Mouse (Mus musculus) sigmoid colon, adult 10 weeks (tissue): ENCODE measurements around the gene Cnga1. TPM values are rescaled to one million over a fixed set of nuclear protein-coding genes. Genes with fewer than 3 reads are reported as not detected.

Experiments
- polyA plus RNA-seq: library from polyadenylated mRNA; stranded (reverse); fragments of 350-450 nt; fragmentation: Illumina TruSeq; extraction: RNeasy Lipid Tissue Mini Kit (QIAGEN cat#74804); gene quantifications from one replicate; pipeline ENCODE4 v1.2.3, GENCODE M21; 2014; ENCODE audit warnings: low read depth, low replicate concordance

Cnga1 gene
- polyA plus RNA-seq = not detected

DNA sequence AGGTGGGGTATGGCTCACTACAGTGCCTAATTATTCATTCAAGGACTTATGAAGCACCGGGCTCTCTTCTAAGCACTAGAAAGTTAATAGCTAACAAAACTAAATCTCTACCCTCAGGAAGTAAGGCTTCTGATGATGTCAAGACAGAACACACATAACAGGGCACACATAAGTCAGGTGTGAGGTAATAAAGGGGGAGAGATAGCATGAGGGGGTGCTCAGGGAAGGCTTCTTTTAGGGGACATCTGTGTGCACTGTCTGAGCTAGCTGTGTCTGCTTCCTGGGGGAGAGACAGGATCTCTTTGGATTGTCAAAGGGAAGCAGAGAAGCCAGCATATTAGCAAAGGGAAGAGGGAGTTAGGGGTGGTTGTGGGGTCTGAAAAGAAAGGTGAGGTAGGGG, at the start of gene Cnga1:
Cnga1 (minus strand) TSS at position 101 of the 400 bp plus-strand sequence.

DNA sequence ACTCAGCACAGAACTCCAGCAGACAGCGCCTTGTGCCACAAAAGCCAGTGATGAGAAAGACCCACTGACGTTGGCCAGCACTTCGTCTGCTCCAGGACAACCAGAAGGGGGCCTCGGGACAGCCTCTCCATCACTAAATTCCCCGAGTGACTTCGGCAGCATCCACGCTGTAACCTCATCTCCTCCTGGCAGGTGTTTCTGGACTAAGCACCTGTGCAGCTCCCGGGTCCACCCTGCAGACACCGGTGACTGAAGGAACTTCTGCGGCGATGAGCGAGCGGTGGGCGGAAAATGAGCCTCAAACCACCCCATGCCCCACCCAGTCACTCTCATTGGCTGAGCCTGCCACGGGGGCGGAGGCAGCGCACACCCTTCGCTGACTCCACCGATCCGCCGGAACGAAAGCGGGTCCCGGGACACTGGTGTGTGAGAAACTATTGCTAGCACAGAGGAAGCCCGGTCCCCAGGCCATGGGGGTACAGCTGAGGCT, 3.4 kb upstream of the Cnga1 start, which contains the start of gene Nipal1:
Nipal1 (plus strand) TSS at position 378 of the 490 bp plus-strand sequence.

DNA sequence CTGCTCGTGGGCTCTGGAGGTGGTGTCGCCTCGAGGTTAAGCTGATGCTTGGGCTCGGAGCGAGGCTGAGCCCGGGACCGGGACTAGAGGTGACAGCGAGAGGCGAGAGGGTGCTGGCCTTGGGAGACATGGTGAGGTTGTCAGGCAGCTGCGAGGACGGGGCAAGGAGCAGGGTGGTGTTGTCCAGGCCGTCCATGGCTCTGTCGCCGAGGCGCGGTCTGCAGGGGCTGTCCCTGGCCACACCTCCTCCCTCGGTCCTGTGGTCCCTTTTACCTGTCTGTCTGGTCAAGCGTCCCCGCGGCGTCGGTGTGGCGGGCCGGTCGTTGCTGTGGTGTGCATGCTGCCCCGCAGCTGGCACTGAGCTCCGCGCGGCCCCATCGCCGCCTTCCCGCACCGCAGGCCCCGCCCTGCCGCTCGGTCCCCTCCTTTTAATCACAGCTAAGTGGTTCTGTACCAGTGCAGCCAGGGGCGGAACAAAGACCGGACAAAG, 56.8 kb downstream of the Cnga1 start, which contains the start of gene Gm5868:
Gm5868 (minus strand) TSS at position 360 of the 490 bp plus-strand sequence.

DNA sequence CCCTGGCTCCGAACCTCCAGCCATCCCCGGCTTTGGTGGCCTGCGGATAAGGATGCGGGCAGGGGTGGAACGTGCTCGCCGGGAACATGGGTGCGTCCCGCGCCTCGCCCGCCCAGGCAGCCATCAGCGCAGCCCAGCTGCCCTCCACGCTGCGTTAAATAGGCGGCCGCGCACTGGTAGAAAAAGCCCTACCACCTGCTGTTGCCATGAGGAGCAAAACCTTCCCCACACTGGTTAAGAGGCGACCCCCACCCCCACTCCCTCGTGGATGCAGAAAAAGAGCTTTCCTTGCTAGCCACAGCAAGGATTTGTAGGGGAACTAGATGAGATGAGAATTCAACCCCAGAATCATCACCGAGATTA, 63.1 kb downstream of the Cnga1 start, which contains the start of gene Zar1:
Zar1 (minus strand) TSS at position 285 of the 363 bp plus-strand sequence.

DNA sequence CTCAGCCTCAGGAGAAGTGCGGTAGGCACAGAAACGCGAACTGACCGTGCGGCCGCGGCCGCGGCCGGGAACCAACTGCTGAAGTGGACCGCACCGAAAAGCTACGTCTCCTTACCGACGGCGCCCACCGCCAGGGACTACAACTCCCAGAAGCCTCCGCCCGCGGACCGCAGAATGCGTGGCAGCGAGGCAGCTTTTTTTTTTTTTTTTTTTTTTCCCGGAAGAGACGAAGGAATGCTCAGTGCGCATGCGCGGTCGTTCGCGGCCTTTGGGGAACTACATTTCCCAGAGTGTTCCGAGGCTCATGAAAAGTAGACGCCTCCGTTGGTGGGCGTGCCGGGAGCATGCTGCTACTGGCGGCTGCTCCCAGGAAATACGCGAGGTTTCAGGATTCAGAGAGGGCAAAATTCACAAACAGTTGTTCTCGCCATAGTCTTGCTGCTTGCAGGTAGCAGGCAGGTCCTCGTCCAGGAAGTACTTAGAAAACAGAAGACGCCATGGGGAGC, 84.5 kb downstream of the Cnga1 start, which contains the start of gene Nfxl1:
Nfxl1 (minus strand) TSS at position 141 of the 506 bp plus-strand sequence.

Other genes starting within 250 kb of the Cnga1 start
- gene Corin, start 139.8 kb downstream of the Cnga1 start, polyA plus RNA-seq = 0.13 TPM
- 40.1 TPM for gene Nfxl1, start 84.6 kb downstream of the Cnga1 start, polyA plus RNA-seq
- gene Zar1, start 63.0 kb downstream of the Cnga1 start, polyA plus RNA-seq = not detected
- gene Gm5868, start 56.7 kb downstream of the Cnga1 start, polyA plus RNA-seq = not detected
- gene Nipal1, start 3.5 kb upstream of the Cnga1 start, polyA plus RNA-seq = 80.7 TPM
- 0.60 TPM for gene Txk, start 108.5 kb upstream of the Cnga1 start, polyA plus RNA-seq
- gene Tec, start 224.2 kb upstream of the Cnga1 start, polyA plus RNA-seq = 21.4 TPM